Mouse (Mus musculus): ENCODE results near the gene Trim27. TPM values are rescaled to one million over a fixed set of nuclear protein-coding genes. Genes with fewer than 3 reads are reported as not detected.

The Trim27 gene
- polyA plus RNA-seq, 1 experiment: 128 TPM

DNA sequence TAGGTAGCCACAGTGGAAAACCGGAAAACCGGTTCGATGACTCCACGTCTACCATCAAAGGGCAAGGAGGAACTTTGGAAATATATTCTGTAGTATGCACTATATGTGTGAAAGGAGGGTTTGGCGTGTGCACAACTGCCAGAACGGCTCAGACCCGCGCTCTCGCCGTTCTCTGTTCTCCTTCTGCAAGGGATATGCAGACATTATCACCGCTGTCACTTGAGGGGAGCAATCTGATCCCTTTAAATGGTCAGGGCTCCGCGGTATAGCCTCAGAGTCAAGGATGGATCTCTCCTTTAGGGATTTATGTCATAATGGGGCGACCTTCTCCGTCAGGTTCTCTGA, 19.8 kb upstream of the Trim27 start:
- Histone ChIP-seq H3K9ac (ENCODE audit: low read depth, poor library complexity, severe bottlenecking) (peak overlapping the region; percentile 66), H3K9me3 (replicated peaks; ENCODE audit: control insufficient read depth, insufficient read depth, low read length, poor library complexity, severe bottlenecking) (no peaks in the 10 kb centered on the region), H3K4me1 (ENCODE audit: control insufficient read depth, insufficient read depth, low read length) (no peaks in the 10 kb centered on the region), H3K27ac (ENCODE audit: insufficient read depth, low read length) (no peak overlapping the region), H3K27me3 (ENCODE audit: control insufficient read depth, insufficient read depth, low read length, poor library complexity, severe bottlenecking) (no peaks in the 10 kb centered on the region; the same call in 1 of the 2 replicates), H3K4me3 (ENCODE audit: low read depth, low read length) (peak overlapping the region; percentile 73), H3K36me3 (ENCODE audit: control insufficient read depth, insufficient read depth, low read length, poor library complexity, severe bottlenecking) (no peaks in the 10 kb centered on the region)
- TF ChIP-seq EP300 (IDR thresholded peaks at IDR 0.05; ENCODE audit: insufficient read depth, low read depth, low read length) (no peak), CTCF (IDR thresholded peaks at IDR 0.05; ENCODE audit: low read depth, low read length) (no peak), POLR2A (IDR thresholded peaks at IDR 0.05; ENCODE audit: insufficient read depth, low read length) (no peak)

DNA sequence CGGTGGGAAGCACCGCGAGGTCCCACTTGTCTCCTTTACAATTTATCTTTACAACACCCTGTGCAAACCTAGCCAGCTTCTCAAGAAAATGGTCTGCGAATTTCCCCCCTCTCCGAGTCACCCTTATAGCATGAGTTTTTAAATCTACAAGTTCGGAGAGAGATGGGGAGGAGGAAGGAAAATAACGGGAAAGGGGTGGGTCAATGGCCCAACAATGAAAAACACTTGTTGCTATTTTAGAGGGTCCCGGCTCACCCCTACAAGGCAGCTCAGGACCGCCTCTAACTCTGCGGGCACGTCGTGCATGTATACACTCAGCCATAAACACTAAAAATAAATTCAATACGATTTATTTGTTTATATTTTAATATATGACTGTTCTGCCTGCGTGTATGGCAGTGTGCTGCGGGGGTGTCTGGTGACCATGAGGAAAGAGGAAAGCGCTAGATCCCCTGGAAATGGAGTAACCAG, 19.2 kb upstream of the Trim27 start:
- peak overlapping the region; percentile 60 for H3K4me3 ChIP-seq (ENCODE audit: low read depth, low read length)
- no peaks in the 10 kb centered on the region; the same call in 1 of the 2 replicates for H3K27me3 ChIP-seq (ENCODE audit: control insufficient read depth, insufficient read depth, low read length, poor library complexity, severe bottlenecking)
- H3K9me3 ChIP-seq (replicated peaks; ENCODE audit: control insufficient read depth, insufficient read depth, low read length, poor library complexity, severe bottlenecking): no peaks in the 10 kb centered on the region
- no peaks in the 10 kb centered on the region for H3K36me3 ChIP-seq (ENCODE audit: control insufficient read depth, insufficient read depth, low read length, poor library complexity, severe bottlenecking)
- no peak for TF ChIP-seq EP300 (IDR thresholded peaks at IDR 0.05; ENCODE audit: insufficient read depth, low read depth, low read length)
- no peak for TF ChIP-seq CTCF (IDR thresholded peaks at IDR 0.05; ENCODE audit: low read depth, low read length)
- TF ChIP-seq POLR2A (IDR thresholded peaks at IDR 0.05; ENCODE audit: insufficient read depth, low read length): no peak
- peak overlapping the region; percentile 66 for H3K9ac ChIP-seq (ENCODE audit: low read depth, poor library complexity, severe bottlenecking)
- no peaks in the 10 kb centered on the region for H3K4me1 ChIP-seq (ENCODE audit: control insufficient read depth, insufficient read depth, low read length)
- H3K27ac ChIP-seq (ENCODE audit: insufficient read depth, low read length): no peak overlapping the region

DNA sequence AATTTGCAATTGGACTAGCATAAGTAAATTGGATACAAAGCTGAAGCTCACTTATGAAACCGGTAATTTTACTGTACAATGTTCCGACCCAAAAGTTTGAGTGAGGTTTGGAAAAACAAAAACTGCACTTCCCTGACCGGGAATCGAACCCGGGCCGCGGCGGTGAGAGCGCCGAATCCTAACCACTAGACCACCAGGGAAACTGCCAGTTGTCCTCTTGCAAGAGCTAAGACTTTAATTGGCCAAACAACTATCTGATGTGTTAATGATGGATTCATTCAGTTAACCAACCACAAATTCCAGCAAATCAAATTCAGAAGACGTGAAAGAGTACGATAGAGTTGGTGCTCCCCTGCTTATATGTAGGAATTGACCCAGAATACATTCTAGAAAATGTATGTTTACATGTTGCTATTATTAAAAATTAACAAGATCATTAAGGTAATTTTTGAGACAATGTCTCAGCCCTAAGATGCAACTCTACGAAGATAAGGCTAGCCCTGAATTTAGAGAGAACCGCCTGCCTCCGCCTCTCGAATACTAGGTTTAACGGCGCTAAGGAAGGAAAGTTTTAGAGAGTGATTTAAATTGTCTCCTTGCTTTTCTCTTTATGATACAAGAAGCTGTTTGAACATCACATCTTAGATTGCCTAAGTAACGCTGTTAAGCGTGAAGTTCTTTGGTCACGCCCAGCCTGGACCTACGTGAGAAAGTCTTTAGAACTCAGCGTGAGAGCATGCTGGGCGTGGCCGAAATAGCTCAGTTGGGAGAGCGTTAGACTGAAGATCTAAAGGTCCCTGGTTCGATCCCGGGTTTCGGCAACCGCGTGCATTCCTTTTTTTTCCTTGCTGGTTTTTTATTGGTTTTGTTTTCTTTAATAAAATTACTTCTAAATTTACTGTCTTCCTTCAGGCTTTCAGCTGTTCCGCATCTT, 18.3 kb upstream of the Trim27 start:
- peak overlapping the region; percentile 66 for H3K9ac ChIP-seq (ENCODE audit: low read depth, poor library complexity, severe bottlenecking)
- no peaks in the 10 kb centered on the region for H3K4me1 ChIP-seq (ENCODE audit: control insufficient read depth, insufficient read depth, low read length)
- H3K9me3 ChIP-seq (replicated peaks; ENCODE audit: control insufficient read depth, insufficient read depth, low read length, poor library complexity, severe bottlenecking): no peaks in the 10 kb centered on the region
- peak overlapping the region; percentile 84 for H3K4me3 ChIP-seq (ENCODE audit: low read depth, low read length)
- no peaks in the 10 kb centered on the region for H3K36me3 ChIP-seq (ENCODE audit: control insufficient read depth, insufficient read depth, low read length, poor library complexity, severe bottlenecking)
- TF ChIP-seq POLR2A (IDR thresholded peaks at IDR 0.05; ENCODE audit: insufficient read depth, low read length) (no peak), EP300 (IDR thresholded peaks at IDR 0.05; ENCODE audit: insufficient read depth, low read depth, low read length) (0 out of 2 replicates have a peak, but pooled peaks have one; percentile 41), CTCF (IDR thresholded peaks at IDR 0.05; ENCODE audit: low read depth, low read length) (no peak)
- no peaks in the 10 kb centered on the region; the same call in 1 of the 2 replicates for H3K27me3 ChIP-seq (ENCODE audit: control insufficient read depth, insufficient read depth, low read length, poor library complexity, severe bottlenecking)
- H3K27ac ChIP-seq (ENCODE audit: insufficient read depth, low read length): no peak overlapping the region

DNA sequence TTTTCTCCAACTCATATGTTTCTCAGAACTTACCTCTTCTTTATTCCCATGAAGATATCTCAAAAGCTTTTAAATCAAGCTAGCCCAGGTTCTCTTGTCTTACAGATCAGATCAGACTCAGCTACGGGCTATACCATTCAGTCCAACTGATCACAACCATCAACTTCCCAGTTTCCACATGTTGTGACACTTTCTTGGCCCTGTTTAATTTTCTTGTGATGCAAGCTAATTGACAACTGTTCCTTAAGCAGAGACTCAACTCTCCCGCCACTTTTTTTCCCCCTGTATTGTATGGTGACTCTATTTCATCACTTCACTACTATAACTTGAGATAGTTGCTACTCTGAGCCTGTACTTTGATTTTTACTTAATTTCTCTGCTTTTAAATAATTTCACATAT, 17.7 kb upstream of the Trim27 start:
- no peak overlapping the region for H3K4me3 ChIP-seq (ENCODE audit: low read depth, low read length)
- TF ChIP-seq EP300 (IDR thresholded peaks at IDR 0.05; ENCODE audit: insufficient read depth, low read depth, low read length): no peak
- TF ChIP-seq POLR2A (IDR thresholded peaks at IDR 0.05; ENCODE audit: insufficient read depth, low read length): no peak
- no peak for TF ChIP-seq CTCF (IDR thresholded peaks at IDR 0.05; ENCODE audit: low read depth, low read length)
- no peaks in the 10 kb centered on the region for H3K9me3 ChIP-seq (replicated peaks; ENCODE audit: control insufficient read depth, insufficient read depth, low read length, poor library complexity, severe bottlenecking)
- H3K4me1 ChIP-seq (ENCODE audit: control insufficient read depth, insufficient read depth, low read length): no peaks in the 10 kb centered on the region
- H3K27ac ChIP-seq (ENCODE audit: insufficient read depth, low read length): no peak overlapping the region
- H3K36me3 ChIP-seq (ENCODE audit: control insufficient read depth, insufficient read depth, low read length, poor library complexity, severe bottlenecking): no peaks in the 10 kb centered on the region
- H3K9ac ChIP-seq (ENCODE audit: low read depth, poor library complexity, severe bottlenecking): no peak overlapping the region
- no peaks in the 10 kb centered on the region; the same call in 1 of the 2 replicates for H3K27me3 ChIP-seq (ENCODE audit: control insufficient read depth, insufficient read depth, low read length, poor library complexity, severe bottlenecking)

DNA sequence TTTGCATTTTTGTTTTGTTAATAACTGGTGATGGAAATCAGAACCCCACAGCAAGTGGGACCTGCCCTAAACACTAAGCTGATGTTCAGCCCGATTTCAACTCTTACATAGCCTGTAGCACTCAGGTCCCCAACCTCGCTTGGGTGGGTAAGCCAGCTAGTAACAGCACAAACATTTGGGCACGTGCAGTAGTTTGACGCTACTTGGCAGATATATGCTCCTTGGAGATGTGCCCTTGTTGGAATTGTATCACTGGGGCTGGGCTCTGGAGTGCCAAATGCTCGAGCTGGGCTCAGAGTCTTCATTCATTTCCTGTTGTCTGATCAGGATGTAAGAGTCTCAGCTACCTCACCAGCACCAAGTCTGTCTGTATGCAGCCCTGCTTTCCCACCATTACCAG, 16.7 kb upstream of the Trim27 start:
- TF ChIP-seq CTCF (IDR thresholded peaks at IDR 0.05; ENCODE audit: low read depth, low read length) (no peak), EP300 (IDR thresholded peaks at IDR 0.05; ENCODE audit: insufficient read depth, low read depth, low read length) (no peak), POLR2A (IDR thresholded peaks at IDR 0.05; ENCODE audit: insufficient read depth, low read length) (no peak)
- no peaks in the 10 kb centered on the region for H3K4me1 ChIP-seq (ENCODE audit: control insufficient read depth, insufficient read depth, low read length)
- H3K27ac ChIP-seq (ENCODE audit: insufficient read depth, low read length): no peak overlapping the region
- H3K27me3 ChIP-seq (ENCODE audit: control insufficient read depth, insufficient read depth, low read length, poor library complexity, severe bottlenecking): no peaks in the 10 kb centered on the region; the same call in 1 of the 2 replicates
- no peak overlapping the region for H3K9ac ChIP-seq (ENCODE audit: low read depth, poor library complexity, severe bottlenecking)
- no peak overlapping the region for H3K4me3 ChIP-seq (ENCODE audit: low read depth, low read length)
- no peaks in the 10 kb centered on the region for H3K36me3 ChIP-seq (ENCODE audit: control insufficient read depth, insufficient read depth, low read length, poor library complexity, severe bottlenecking)
- no peaks in the 10 kb centered on the region for H3K9me3 ChIP-seq (replicated peaks; ENCODE audit: control insufficient read depth, insufficient read depth, low read length, poor library complexity, severe bottlenecking)
